Mouse (Mus musculus) cerebellum, adult 2 months (tissue): ENCODE data around the gene Sh3bp2.

ENCODE experiments used
- CTCF ChIP-seq: fragments of 200-500 bp; IDR thresholded peaks from 2 replicates; pipeline ENCODE4 v1.5.1; 2011; ENCODE audit warnings: low read depth, mild to moderate bottlenecking, control low read depth, low read length, moderate library complexity, borderline replicate concordance; ENCODE audit not compliant: insufficient read depth
- POLR2A ChIP-seq: fragments of 200-500 bp; IDR thresholded peaks from 2 replicates; pipeline ENCODE4 v1.6.1; 2011; ENCODE audit warnings: low read length, control low read depth, borderline replicate concordance; ENCODE audit not compliant: insufficient read depth

GRCm38 (mm10) chr5:34501588-34501987, 24.1 kb upstream of the Sh3bp2 start:
- no peak for TF ChIP-seq CTCF
- no peak for TF ChIP-seq POLR2A
